Mouse (Mus musculus) urinary bladder, postnatal 25 days (tissue): ENCODE measurements around the gene Prim1.
"Not testable (repeated sequence)": the region's sequence is repeated elsewhere in the genome, so short reads cannot be mapped to it uniquely, and the experiment has no call there.

Experiments
- DNase-seq: peaks from one replicate; pipeline ENCODE4 v3.0.0; 2022; ENCODE audit warnings: low spot score

Prim1 gene

GRCm38 (mm10) chr10:128037921-128038320 is 23.0 kb downstream of the Prim1 start:
- no peak for DNase-seq

- no peak for DNase-seq
Measured at GRCm38 (mm10) chr10:128039167-128039566, 24.2 kb downstream of the Prim1 start.

- DNase-seq: no peak
Measured at GRCm38 (mm10) chr10:128039858-128040257, 24.9 kb downstream of the Prim1 start.

GRCm38 (mm10) chr10:128040293-128040692 is 25.3 kb downstream of the Prim1 start:
- no peak for DNase-seq

GRCm38 (mm10) chr10:128041636-128042035 is 26.7 kb downstream of the Prim1 start:
- DNase-seq: no peak

- DNase-seq: no peak
Measured at GRCm38 (mm10) chr10:128042466-128042865, 27.5 kb downstream of the Prim1 start.

- DNase-seq: no peak
Measured at GRCm38 (mm10) chr10:128043041-128043835, 28.3 kb downstream of the Prim1 start.

GRCm38 (mm10) chr10:128048157-128048556 is 33.2 kb downstream of the Prim1 start:
- DNase-seq: no peak

GRCm38 (mm10) chr10:128049741-128050140 is 34.8 kb downstream of the Prim1 start:
- no peak for DNase-seq

- no peak for DNase-seq
Measured at GRCm38 (mm10) chr10:128050355-128050754, 35.4 kb downstream of the Prim1 start.

- no peak for DNase-seq
Measured at GRCm38 (mm10) chr10:128051589-128051988, 36.6 kb downstream of the Prim1 start.

GRCm38 (mm10) chr10:128052136-128052535 is 37.2 kb downstream of the Prim1 start:
- DNase-seq: not testable (repeated sequence)

- no peak for DNase-seq
Measured at GRCm38 (mm10) chr10:128053001-128053400, 38.0 kb downstream of the Prim1 start.

- DNase-seq: no peak
Measured at GRCm38 (mm10) chr10:128058184-128058583, 43.2 kb downstream of the Prim1 start.

- peak; percentile 98 for DNase-seq
Measured at GRCm38 (mm10) chr10:128058601-128059151, 43.7 kb downstream of the Prim1 start, which contains the start of gene Ptges3. Gene Ptges3, plus strand, starts transcription at chr10:128058954.

- DNase-seq: peak; percentile 41
Measured at GRCm38 (mm10) chr10:128059207-128059981, 44.4 kb downstream of the Prim1 start.

GRCm38 (mm10) chr10:128061109-128061508 is 46.1 kb downstream of the Prim1 start:
- DNase-seq: no peak

GRCm38 (mm10) chr10:128062221-128062989 is 47.4 kb downstream of the Prim1 start:
- no peak for DNase-seq

GRCm38 (mm10) chr10:128066072-128066471 is 51.1 kb downstream of the Prim1 start:
- no peak for DNase-seq

- no peak for DNase-seq
Measured at GRCm38 (mm10) chr10:128069201-128069600, 54.2 kb downstream of the Prim1 start.

GRCm38 (mm10) chr10:128070432-128070831 is 55.5 kb downstream of the Prim1 start:
- not testable (repeated sequence) for DNase-seq

- not testable (repeated sequence) for DNase-seq
Measured at GRCm38 (mm10) chr10:128078269-128078668, 63.3 kb downstream of the Prim1 start.
